Mouse (Mus musculus) kidney, postnatal 4 days (tissue): ENCODE measurements around the gene Dcx.

ENCODE experiments used
- DNase-seq, 2 experiments: peaks; one replicate each; pipeline ENCODE4 v3.0.0; 2021; ENCODE audit warnings: mixed read lengths in 2 of 2

Dcx gene

DNA sequence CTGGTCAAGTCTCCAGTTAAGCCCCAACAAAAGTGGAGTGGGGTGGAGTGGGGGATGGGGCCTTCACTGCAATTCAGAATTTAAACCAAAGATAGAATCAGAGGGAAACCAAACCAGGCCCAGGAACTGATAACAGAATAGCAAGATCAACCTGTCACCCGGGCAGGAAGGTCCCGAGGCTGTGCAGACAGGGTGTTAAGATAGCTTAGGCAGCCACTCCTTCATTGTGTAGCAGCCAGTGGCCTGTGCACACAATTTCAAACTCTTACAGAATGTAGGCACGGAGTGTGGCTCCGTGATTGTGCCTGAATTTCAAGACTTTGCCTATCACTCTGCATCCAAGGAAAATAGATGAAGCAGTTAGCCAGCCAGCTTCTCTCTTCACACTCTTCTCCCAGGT, 106.6 kb downstream of the Dcx start:
- DNase-seq = peak; percentile 2 to 7

- DNase-seq = peak; percentile 3 to 5
Observed at GRCm38 (mm10) chrX:143818961-143819360, 114.2 kb downstream of the Dcx start.

- DNase-seq = no peak
Observed at GRCm38 (mm10) chrX:143815948-143816347, 117.2 kb downstream of the Dcx start.
